Mouse (Mus musculus) liver (tissue): ENCODE data around the gene Kdm5b.

Experiments used
- DNase-seq: peaks from one replicate; pipeline ENCODE4 v3.0.0-alpha.2; 2020; ENCODE audit warnings: mixed read lengths

The Kdm5b gene

DNA sequence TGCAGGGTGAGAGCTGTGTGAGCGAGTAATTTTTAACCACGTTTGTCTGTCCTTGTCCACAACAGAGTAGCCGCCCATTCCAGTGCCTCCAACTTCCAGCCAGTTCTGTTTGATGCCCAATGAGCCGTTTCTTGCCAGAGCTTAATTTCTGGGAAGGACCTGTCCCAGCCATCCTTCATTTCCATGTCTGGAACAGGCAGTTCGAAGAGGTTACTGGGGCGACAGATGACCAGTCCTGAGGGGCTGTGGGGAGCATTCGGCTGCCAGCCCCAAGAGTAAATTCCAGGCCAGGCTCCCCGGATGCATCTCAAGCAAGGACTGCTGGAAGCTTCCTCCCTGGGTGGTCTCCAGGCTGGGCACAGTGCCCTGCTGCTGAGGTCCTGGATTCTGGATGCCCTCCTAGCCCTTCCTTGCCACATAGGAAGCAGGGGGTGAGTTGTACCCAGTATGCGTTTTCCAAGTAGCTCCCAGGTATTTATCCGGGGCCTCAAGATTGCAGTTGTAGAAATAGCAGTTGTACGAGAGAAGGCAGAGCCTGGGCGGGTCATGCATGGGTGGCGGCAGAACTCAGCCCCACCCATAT lies 91.4 kb downstream of the Kdm5b start:
- DNase-seq: no peak

DNA sequence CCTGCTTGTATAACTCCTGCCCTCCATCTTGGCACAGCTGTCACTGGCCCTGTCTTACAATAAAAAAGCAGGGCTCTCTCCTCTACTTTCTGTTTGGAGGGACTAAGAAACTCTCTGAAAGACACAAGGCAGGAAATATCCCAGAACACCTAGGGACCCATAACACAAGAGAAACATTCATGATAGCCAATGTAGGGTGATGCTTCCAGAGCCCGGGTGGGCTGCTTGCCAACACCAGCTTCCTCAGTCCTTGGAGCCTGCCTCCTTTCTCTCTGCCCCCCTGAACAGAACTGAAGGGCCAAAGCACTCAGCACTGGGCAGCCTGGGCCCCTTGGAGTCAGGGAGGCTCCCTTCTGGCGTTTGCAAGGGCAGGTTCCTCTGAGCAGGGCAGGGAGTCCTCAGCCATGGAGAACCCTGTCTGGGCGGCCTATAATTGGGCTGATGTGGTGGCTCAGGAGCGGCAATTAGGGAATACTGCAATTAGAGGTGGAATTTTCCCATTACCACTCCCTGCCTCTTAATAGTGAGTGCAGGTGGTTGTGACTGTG lies 92.0 kb downstream of the Kdm5b start:
- no peak for DNase-seq

DNA sequence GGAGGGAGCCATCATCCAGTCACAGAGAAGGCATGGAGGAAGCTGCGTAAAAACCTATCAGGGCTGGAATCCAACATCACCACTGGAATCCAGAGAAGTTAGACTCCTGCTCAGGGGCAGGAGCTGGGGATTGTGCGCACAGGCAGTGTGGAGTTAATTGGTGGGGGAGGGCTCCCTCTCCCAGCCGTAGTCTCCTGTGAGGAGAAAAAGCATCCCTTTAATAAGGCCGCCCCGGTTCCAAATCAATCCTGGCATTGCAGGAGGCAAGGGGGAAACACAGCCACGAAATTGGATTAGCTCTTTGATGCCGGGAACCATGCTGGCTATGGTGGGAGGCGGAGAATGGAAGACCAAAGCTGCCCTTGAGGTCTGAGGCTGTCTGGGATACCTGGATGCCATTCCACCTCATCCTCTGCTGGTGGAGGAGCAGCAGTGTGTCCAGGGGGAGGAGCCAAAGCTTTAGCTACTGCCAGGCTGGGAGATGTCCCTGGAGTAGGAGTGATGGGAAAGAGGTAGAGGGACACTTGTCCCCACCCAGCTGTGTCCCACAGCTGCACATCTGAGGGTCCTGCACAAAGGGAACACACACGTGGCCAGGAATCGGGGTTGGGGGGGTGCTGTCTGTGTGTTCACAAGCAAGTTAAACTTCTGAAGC lies 93.8 kb downstream of the Kdm5b start:
- no peak for DNase-seq

DNA sequence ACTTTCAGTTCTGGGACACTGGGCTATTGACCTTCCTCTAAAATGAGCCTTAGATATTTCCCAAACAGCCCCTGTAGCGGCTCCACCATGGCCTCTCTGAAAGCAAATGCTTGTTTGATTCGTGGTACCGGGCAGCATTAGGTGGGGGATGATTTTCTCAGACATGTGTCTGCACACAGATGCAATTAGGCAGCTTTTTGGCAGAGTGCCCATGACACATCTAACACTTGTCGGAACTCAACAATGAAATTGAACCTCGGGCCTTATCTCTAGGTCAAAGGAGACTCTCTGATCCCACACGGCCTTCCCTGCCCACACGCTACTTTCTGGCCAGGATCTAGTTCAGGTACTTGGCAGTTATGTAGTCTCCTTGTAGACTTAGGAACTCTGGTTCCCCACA lies 98.9 kb downstream of the Kdm5b start:
- DNase-seq: no peak

DNA sequence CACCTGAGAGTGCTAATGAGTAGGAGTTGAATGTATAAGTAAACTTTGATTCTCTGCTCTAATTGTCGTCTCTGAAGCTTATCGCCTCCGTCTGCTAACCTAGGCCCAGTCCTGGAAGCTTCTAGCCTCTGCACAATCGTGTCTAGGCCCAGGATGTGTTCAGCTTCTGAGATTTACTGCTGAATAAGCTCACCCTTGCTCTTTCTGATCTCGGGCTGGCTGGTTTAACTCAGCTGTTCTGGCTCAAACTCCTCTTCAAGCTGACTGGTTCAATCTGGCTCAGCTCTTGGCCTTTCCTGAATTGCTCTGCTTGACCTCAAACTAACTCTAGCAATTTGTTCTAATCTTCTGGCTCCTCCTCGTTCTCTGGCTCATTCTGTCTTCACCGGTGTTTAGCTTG lies 100.2 kb downstream of the Kdm5b start:
- DNase-seq: no peak

DNA sequence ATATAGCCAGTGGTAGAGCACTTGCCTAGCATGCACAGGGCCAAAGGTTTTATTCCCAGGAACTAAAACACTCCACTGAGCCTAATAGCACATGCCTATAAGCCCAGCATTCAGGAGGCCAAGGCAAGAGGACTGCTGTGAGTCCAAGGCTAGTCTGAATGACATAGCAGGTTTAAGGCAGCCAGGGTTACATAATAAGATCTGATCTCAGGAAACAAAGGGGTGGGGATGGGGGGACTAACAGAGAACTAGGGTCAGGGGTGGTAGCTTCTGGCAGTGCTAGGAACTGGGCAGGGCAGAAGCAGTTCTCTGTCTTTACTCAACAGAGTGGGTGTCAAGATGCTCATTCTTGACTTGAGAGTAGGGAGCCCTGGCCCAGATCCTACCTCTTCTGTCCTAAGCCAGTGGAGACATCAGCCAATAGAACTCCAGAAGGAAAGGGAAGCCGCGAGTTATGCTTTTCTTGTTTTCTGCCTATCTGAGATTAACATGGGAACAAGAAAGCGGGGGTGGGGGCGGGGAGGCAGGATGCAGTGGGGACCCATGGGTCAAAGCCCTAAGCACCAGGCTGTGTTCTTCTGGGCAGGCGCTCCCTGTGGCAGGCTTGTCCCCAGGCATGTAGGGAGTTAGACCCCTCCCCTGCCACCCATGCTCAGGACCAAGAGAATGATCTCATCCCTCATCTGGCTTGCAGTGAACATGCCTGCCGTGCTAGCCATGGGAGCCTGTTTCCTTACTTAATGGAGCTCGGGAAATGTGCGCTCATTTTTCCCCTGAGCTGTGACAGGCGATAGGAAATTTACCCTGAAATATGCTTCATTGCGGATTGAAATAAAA lies 111.5 kb downstream of the Kdm5b start:
- DNase-seq: no peak

DNA sequence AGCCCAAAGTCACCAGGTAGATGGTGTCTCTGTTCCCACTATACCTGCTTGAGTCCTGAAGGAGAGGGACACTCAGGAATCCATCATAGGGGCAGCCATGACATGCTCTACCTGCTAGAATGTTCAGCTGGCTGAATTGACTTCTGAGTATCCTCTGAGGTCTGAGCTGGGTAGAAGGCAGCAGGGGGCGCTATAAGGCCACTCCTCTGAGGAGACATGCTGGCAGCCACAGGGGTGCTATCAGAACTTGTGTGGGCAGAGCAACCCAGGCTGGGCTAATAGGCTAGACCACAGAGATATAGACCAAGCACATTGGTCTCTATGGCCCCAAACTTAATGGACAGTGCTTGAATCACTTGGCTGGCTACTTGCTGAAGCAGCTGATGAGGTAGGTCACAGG lies 114.3 kb downstream of the Kdm5b start:
- peak; percentile 66 for DNase-seq

DNA sequence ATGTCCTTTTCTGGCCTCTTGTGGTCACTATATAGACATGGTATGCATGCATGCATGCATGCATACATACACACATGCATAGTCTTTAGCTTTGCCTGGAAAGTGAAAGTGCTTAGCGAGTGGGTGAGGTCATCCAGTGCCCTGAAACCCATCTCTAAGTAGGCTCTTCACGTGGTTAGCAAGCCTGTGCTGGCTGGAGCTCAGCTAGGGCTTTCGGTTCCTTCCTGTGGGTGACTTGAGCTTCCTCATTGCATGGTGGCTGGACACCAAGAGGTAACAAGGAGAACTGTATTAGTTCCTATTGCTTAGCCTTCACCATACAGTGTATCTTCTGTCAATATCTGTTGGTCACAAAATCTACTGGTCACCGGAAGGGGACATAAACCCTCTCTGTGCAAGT lies 119.5 kb downstream of the Kdm5b start:
- DNase-seq: peak; percentile 28

DNA sequence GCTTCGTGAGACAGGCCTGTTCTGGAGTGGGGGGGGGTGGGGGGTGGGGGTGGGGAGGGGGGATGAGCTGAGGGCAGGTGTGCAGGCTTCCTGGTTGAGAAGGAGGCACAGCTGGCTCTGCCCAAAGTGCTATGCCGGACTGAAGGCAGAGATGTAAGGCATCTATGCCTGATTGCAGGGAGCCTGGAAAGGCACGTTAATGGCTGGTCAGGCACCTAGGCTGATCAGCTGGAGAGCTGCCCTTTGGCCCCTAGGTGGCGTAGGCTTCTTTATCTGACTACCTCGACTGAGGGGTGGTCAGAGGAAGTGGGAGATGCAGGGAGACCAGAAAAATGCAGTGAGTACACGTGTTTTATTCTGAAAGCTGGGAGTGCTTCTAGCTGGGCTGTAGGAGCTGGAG lies 120.6 kb downstream of the Kdm5b start:
- DNase-seq: no peak

DNA sequence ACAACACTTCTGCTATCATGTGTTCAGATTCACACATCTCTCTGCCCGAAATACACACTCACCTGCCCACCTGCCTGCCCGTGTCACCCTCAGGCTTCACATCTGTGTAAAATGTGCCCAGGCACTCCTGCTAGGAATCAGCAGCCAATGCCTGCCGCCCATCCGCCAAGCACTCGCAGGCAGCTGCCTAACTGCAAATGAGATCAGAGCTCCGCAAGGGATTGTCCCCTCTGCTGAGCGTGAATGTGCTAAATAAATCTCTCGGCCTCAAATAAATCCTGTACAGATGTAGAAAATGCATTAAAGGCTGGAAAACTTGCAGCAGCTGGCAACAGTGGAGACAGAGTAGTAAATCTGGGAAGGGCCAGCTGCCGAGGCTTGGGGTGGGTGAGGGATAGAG lies 122.5 kb downstream of the Kdm5b start:
- DNase-seq: no peak
